Mouse (Mus musculus): ENCODE measurements around the gene Rreb1. TPM values are rescaled to one million over a fixed set of nuclear protein-coding genes. Genes with fewer than 3 reads are reported as not detected.

Rreb1 gene
- polyA plus RNA-seq, 1 experiment: 23.3 TPM

GRCm38 (mm10) chr13:37877241-37877640 lies 99.0 kb downstream of the Rreb1 start:
- H3K9me3 ChIP-seq: no peaks in the 10 kb centered on the region
- TF ChIP-seq GATA1 (IDR thresholded peaks at IDR 0.05; ENCODE audit: borderline replicate concordance, low read length) (no peak), FLI1 (IDR thresholded peaks at IDR 0.05; ENCODE audit: low read length) (no peak)
- H3K4me1 ChIP-seq: peaks cover 100% of the 10 kb centered on the region
- no peak overlapping the region for H3K4me3 ChIP-seq (replicated peaks)
- peaks cover 30% of the 10 kb centered on the region for H3K36me3 ChIP-seq (replicated peaks; ENCODE audit: low read length)
- no peaks in the 10 kb centered on the region for H3K27me3 ChIP-seq (replicated peaks)

GRCm38 (mm10) chr13:37878918-37879331 lies 100.7 kb downstream of the Rreb1 start:
- TF ChIP-seq FLI1 (IDR thresholded peaks at IDR 0.05; ENCODE audit: low read length): no peak
- TF ChIP-seq GATA1 (IDR thresholded peaks at IDR 0.05; ENCODE audit: borderline replicate concordance, low read length): no peak
- Histone ChIP-seq H3K27me3 (replicated peaks) (no peaks in the 10 kb centered on the region), H3K4me1 (peaks cover 100% of the 10 kb centered on the region), H3K9me3 (no peaks in the 10 kb centered on the region), H3K4me3 (replicated peaks) (peak overlapping the region; percentile 65), H3K36me3 (replicated peaks; ENCODE audit: low read length) (peaks cover 39% of the 10 kb centered on the region)

- H3K4me1 ChIP-seq: peaks cover 100% of the 10 kb centered on the region
- peak overlapping the region; percentile 64 for H3K4me3 ChIP-seq (replicated peaks)
- no peaks in the 10 kb centered on the region for H3K9me3 ChIP-seq
- peaks cover 46% of the 10 kb centered on the region for H3K36me3 ChIP-seq (replicated peaks; ENCODE audit: low read length)
- TF ChIP-seq GATA1 (IDR thresholded peaks at IDR 0.05; ENCODE audit: borderline replicate concordance, low read length): no peak
- no peak for TF ChIP-seq FLI1 (IDR thresholded peaks at IDR 0.05; ENCODE audit: low read length)
- no peaks in the 10 kb centered on the region for H3K27me3 ChIP-seq (replicated peaks)
Measured at GRCm38 (mm10) chr13:37879556-37879955, 101.4 kb downstream of the Rreb1 start.

GRCm38 (mm10) chr13:37880035-37880434 lies 101.8 kb downstream of the Rreb1 start:
- Histone ChIP-seq H3K4me1 (peaks cover 100% of the 10 kb centered on the region), H3K27me3 (replicated peaks) (no peaks in the 10 kb centered on the region), H3K9me3 (no peaks in the 10 kb centered on the region), H3K36me3 (replicated peaks; ENCODE audit: low read length) (peaks cover 45% of the 10 kb centered on the region), H3K4me3 (replicated peaks) (peak overlapping the region; percentile 89)
- TF ChIP-seq FLI1 (IDR thresholded peaks at IDR 0.05; ENCODE audit: low read length): no peak
- no peak for TF ChIP-seq GATA1 (IDR thresholded peaks at IDR 0.05; ENCODE audit: borderline replicate concordance, low read length)

- Histone ChIP-seq H3K4me3 (replicated peaks) (peak overlapping the region; percentile 89), H3K9me3 (no peaks in the 10 kb centered on the region), H3K4me1 (peaks cover 100% of the 10 kb centered on the region), H3K36me3 (replicated peaks; ENCODE audit: low read length) (peaks cover 48% of the 10 kb centered on the region), H3K27me3 (replicated peaks) (no peaks in the 10 kb centered on the region)
- TF ChIP-seq GATA1 (IDR thresholded peaks at IDR 0.05; ENCODE audit: borderline replicate concordance, low read length) (no peak), FLI1 (IDR thresholded peaks at IDR 0.05; ENCODE audit: low read length) (no peak)
Measured at GRCm38 (mm10) chr13:37880581-37881130, 102.5 kb downstream of the Rreb1 start.

GRCm38 (mm10) chr13:37882521-37882920 lies 104.3 kb downstream of the Rreb1 start:
- no peak overlapping the region for H3K4me3 ChIP-seq (replicated peaks)
- no peaks in the 10 kb centered on the region for H3K9me3 ChIP-seq
- peaks cover 94% of the 10 kb centered on the region for H3K4me1 ChIP-seq
- TF ChIP-seq FLI1 (IDR thresholded peaks at IDR 0.05; ENCODE audit: low read length) (no peak), GATA1 (IDR thresholded peaks at IDR 0.05; ENCODE audit: borderline replicate concordance, low read length) (no peak)
- H3K36me3 ChIP-seq (replicated peaks; ENCODE audit: low read length): peaks cover 49% of the 10 kb centered on the region
- no peaks in the 10 kb centered on the region for H3K27me3 ChIP-seq (replicated peaks)

- Histone ChIP-seq H3K36me3 (replicated peaks; ENCODE audit: low read length) (peaks cover 54% of the 10 kb centered on the region), H3K27me3 (replicated peaks) (no peaks in the 10 kb centered on the region), H3K4me3 (replicated peaks) (peak overlapping the region; percentile 42), H3K4me1 (peaks cover 94% of the 10 kb centered on the region), H3K9me3 (no peaks in the 10 kb centered on the region)
- TF ChIP-seq GATA1 (IDR thresholded peaks at IDR 0.05; ENCODE audit: borderline replicate concordance, low read length) (no peak), FLI1 (IDR thresholded peaks at IDR 0.05; ENCODE audit: low read length) (no peak)
Measured at GRCm38 (mm10) chr13:37883008-37883407, 104.8 kb downstream of the Rreb1 start.

GRCm38 (mm10) chr13:37885392-37885791 lies 107.2 kb downstream of the Rreb1 start:
- H3K27me3 ChIP-seq (replicated peaks): no peaks in the 10 kb centered on the region
- H3K9me3 ChIP-seq: no peaks in the 10 kb centered on the region
- H3K4me3 ChIP-seq (replicated peaks): no peak overlapping the region
- H3K36me3 ChIP-seq (replicated peaks; ENCODE audit: low read length): peaks cover 78% of the 10 kb centered on the region
- H3K4me1 ChIP-seq: peaks cover 92% of the 10 kb centered on the region
- TF ChIP-seq GATA1 (IDR thresholded peaks at IDR 0.05; ENCODE audit: borderline replicate concordance, low read length) (no peak), FLI1 (IDR thresholded peaks at IDR 0.05; ENCODE audit: low read length) (no peak)

- no peaks in the 10 kb centered on the region for H3K27me3 ChIP-seq (replicated peaks)
- no peak overlapping the region for H3K4me3 ChIP-seq (replicated peaks)
- peaks cover 89% of the 10 kb centered on the region for H3K4me1 ChIP-seq
- TF ChIP-seq FLI1 (IDR thresholded peaks at IDR 0.05; ENCODE audit: low read length) (no peak), GATA1 (IDR thresholded peaks at IDR 0.05; ENCODE audit: borderline replicate concordance, low read length) (no peak)
- H3K9me3 ChIP-seq: no peaks in the 10 kb centered on the region
- H3K36me3 ChIP-seq (replicated peaks; ENCODE audit: low read length): peaks cover 84% of the 10 kb centered on the region
Measured at GRCm38 (mm10) chr13:37886024-37886423, 107.8 kb downstream of the Rreb1 start.

GRCm38 (mm10) chr13:37894756-37895155 lies 116.6 kb downstream of the Rreb1 start:
- Histone ChIP-seq H3K4me3 (replicated peaks) (no peak overlapping the region), H3K27me3 (replicated peaks) (no peaks in the 10 kb centered on the region), H3K4me1 (peaks cover 46% of the 10 kb centered on the region), H3K36me3 (replicated peaks; ENCODE audit: low read length) (peaks cover 100% of the 10 kb centered on the region), H3K9me3 (no peaks in the 10 kb centered on the region)
- TF ChIP-seq FLI1 (IDR thresholded peaks at IDR 0.05; ENCODE audit: low read length) (no peak), GATA1 (IDR thresholded peaks at IDR 0.05; ENCODE audit: borderline replicate concordance, low read length) (no peak)

Measured in megakaryocyte, embryonic 14.5 days (primary cell).